Mouse (Mus musculus): ENCODE results near the gene Llgl2.

Gene Llgl2

DNA sequence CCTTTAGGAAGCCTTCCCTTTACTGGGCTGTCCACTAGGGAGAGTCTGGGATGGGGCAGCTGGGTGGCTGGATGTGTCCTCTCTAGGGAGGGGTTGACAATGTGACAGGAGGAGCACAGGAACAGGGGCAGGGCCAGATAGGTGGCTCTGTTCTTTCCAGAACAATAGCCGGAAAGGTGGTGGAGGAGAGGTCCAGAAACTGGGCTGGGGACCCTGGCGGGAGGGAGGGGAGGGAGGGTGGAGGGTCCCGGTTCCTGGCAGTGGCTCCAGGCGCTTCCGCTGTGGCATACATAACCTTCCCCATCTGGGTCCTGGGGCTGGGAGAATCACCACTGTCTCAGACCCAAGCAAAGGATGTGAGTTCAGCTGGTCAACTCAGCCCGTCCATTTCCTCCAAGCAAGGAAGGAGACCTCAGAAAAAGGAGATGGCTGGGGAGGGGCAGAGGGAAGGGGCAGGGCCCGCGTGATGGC lies 14.5 kb upstream of the Llgl2 start:
- DNase-seq: no peak

GRCm38 (mm10) chr11:115810377-115810776 lies 13.5 kb upstream of the Llgl2 start:
- DNase-seq: no peak

- DNase-seq: no peak
These were observed 12.3 kb upstream of the Llgl2 start for GRCm38 (mm10) chr11:115811381-115812093.

- no peak for DNase-seq
These were observed 11.8 kb upstream of the Llgl2 start for GRCm38 (mm10) chr11:115812095-115812494.

GRCm38 (mm10) chr11:115812533-115813420 lies 11.1 kb upstream of the Llgl2 start:
- DNase-seq: no peak

GRCm38 (mm10) chr11:115813507-115814296 lies 10.1 kb upstream of the Llgl2 start, which contains the start of gene Caskin2:
Gene Caskin2 (minus strand): TSS chr11:115813639.
- peak; percentile 97 for DNase-seq

DNA sequence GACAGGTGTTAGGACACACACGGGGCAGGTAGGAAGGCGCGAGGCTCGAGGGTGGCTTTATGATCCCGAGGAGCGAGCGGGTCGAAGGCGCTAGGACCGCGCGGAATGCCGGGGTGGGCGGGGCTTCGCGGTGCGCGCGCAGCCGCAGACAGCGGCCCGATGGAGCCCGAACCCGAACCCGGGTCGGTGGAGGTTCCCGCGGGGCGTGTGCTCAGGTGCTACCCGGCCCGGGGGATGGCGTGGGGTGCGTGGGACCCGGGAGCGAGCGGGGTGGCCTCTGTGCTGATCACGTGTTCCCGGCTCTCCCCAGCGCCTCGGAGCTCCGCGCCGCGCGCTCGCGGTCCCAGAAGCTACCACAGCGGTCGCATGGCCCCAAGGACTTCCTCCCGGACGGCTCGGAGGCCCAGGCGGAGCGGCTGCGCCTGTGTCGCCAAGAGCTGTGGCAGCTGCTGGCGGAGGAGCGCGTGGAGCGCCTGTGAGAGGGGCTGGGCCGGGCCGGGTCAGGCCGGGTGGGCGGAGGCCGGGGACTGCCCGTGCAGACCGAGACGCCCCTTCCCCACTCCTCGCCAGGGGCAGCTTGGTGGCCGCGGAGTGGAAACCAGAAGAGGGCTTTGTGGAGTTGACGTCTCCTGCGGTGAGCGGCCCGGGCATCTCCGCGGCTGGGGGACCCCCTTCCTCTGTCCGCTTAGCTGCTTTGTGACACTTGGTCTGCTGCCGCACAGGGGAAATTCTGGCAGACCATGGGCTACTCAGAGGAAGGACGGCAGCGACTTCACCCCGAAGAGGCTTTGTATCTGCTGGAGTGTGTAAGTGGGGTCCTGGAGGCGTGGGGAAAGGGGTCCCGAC lies 9.0 kb upstream of the Llgl2 start, which contains the start of gene Tsen54:
Gene Tsen54, plus strand, starts transcription at position 120 of the 846 bp plus-strand sequence.
- peak; percentile 85 for DNase-seq

DNA sequence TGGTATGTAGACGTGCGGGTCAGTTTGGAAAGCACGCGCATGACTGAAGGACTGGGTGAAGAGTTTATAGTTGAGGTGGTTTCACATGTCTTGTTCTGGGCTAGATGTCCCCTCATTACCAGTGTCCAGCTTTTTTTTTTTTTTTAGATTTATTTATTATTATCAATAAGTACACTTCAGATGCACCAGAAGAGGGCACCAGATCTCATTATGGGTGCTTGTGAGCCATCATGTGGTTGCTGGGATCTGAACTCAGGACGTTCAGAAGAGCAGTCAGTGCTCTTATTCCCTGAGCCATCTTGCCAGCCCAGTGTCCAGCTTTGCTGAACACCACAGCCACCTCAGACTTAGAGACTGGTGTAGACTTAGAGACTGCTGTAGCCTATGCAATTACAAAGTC lies 6.5 kb upstream of the Llgl2 start:
- no peak for DNase-seq

- DNase-seq: no peak
These were observed 3.8 kb upstream of the Llgl2 start for GRCm38 (mm10) chr11:115819915-115820623.

- no peak for DNase-seq
These were observed 2.8 kb upstream of the Llgl2 start for GRCm38 (mm10) chr11:115821001-115821400.

DNA sequence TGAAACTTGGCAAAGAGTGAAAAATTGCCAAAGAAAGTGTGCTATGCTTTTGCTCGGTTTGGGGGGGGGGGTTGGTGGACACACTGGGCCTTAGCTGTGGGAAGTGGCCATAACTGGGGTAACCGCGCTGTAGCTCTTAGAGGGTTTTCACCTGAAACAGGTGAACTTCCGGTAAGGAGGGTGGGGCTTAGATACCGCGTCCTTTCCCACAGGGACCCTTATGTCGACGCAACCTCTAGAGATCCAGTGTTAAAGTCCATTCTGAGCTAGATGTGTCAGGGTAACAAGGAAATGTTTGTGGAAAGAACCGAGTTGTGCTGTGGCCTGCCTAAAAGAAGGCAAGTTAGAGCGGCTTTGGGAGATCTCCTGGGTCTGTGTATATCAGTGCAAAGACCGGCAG lies 964 bp downstream of the Llgl2 start:
- DNase-seq: no peak

- DNase-seq: no peak
These were observed 2.6 kb downstream of the Llgl2 start for GRCm38 (mm10) chr11:115826487-115826886.

GRCm38 (mm10) chr11:115827624-115828023 lies 3.8 kb downstream of the Llgl2 start:
- DNase-seq: no peak

- no peak for DNase-seq
These were observed 5.2 kb downstream of the Llgl2 start for GRCm38 (mm10) chr11:115829036-115829435.

GRCm38 (mm10) chr11:115830550-115831325 lies 6.9 kb downstream of the Llgl2 start:
- DNase-seq: no peak

- DNase-seq: no peak
These were observed 7.7 kb downstream of the Llgl2 start for GRCm38 (mm10) chr11:115831518-115831917.

DNA sequence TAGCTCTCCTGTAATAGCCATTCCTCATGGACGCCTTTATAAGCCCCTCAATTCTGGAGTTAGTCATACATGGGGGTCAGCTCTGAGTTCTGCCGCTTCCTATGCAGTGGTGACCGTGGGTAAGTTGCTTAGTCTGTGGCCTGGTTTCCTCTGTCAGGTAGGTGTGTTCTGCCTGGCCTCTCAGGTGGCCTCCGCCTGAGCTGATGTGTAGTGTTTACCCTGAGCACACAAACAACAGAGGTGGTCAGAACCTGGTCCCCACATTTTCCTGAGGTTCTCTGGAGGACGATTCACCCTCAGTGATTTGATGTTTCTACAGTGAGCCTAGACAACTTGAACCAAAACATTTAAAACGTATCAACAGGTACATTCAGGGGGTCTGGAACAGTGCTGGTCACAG lies 8.2 kb downstream of the Llgl2 start:
- DNase-seq: no peak

DNA sequence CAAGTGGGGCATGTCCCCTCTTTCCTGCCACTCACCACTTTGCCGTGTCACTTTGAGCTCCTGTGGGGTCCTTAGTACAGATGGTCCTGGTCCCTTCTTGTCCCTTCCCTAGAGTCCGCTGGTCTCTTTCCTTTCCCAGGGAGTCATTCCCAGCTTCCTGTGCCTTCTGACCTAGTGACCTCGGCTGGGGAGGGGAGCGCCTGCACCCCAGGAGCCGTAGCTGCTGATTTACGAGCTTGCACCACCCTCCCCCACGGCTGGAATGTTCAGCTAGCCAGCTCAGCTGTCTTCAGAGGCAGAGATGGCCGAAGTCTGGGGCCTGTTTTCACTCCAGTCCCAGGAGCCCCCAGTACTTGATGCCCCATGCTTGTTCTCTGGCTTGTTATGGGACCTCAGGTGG lies 8.7 kb downstream of the Llgl2 start:
- no peak for DNase-seq

GRCm38 (mm10) chr11:115833021-115833513 lies 9.2 kb downstream of the Llgl2 start:
- DNase-seq: peak; percentile 51

DNA sequence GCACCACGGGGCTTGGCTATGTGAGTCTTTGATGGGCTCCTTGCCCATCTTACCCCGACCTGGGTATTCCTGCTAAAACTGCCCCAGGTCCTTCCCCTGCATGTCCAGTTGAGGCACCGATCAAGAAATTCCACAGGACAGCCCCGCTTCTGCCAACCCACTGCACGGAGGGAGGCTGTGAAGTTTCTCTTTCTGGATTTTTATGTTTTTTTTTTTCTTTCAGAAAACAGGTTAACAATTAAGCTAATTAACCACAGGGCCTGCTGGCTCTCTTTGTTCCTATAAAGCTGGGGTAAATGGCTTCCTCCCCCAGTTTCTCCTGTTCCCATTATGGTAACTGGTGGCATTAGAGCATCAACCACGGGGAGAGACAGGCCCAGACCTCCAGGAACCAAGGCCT lies 10.2 kb downstream of the Llgl2 start:
- DNase-seq: no peak

Data from retina, postnatal 1 day (tissue).